Mouse (Mus musculus) liver, embryonic 14.5 days (tissue): ENCODE measurements at regions not wholly inside any gene's neighbourhood (a gene's known extent, or its start where the extent isn't known, plus 50 kb on each side); places are given as distances from the start of the nearest gene placed in this dataset.

Source experiments
- CTCF ChIP-seq: IDR thresholded peaks from 2 replicates; pipeline ENCODE4 v1.5.1; 2016; ENCODE audit warnings: antibody characterized with exemption, low read depth, control low read depth
- EP300 ChIP-seq: IDR thresholded peaks from 2 replicates; pipeline ENCODE4 v1.6.1; 2016; ENCODE audit warnings: antibody characterized with exemption, low read depth

DNA sequence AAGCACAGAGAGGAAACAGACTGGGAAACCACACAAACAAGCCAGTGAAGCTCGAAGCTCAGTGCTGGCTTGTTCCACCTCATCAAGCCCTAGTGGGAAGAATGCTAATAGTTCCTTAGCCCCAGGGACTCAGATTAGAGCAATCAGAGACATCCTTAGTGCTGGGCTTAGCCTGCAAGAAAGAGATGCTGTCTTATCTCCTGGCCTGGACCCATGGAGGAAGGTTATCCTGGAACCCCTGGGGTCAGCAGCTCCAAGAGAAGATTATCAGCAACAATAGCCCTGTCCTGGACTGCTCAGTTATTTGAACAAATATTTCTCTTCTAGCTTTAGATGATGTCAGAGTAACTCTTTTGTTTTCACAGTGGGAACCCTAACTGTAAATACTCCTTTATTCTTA lies 112.8 kb upstream of the Prkg2 start:
- TF ChIP-seq CTCF (no peak), EP300 (no peak)
